Mouse (Mus musculus): ENCODE measurements at regions not wholly inside any gene's neighbourhood (a gene's known extent, or its start where the extent isn't known, plus 50 kb on each side); places are given as distances from the start of the nearest gene placed in this dataset.

DNA sequence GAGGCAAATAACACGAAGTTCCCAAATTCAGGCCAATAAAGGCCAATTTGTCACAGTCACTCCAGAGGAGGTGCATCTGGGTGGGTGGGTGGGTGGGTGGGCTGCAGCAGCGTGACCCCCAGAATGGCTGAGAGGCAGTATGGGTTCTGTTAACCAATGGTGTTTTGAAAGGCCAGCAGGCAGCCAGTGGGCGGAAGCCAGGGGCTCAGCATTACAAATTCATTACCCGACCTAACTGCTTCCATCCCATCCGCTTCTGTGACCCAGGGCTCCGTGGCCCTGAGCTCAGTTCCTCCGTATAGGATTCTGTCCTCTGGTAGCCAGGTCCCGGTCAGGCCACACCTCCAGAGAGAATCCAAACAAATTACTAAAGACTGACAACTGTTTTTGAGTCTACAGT, 463.5 kb downstream of the Med13l start:
- 36% methylated on average over 8 of the region's 8 CpGs for WGBS
- ATAC-seq (ENCODE audit: low FRiP score) (no peak), DNase-seq (ENCODE audit: low spot score) (no peak)
- H3K9ac ChIP-seq, result no peak overlapping the region
- H3K4me1 ChIP-seq (replicated peaks; ENCODE audit: control insufficient read depth, insufficient read depth, low read length), result no peaks in the 10 kb centered on the region
- no peaks in the 10 kb centered on the region for H3K27me3 ChIP-seq (ENCODE audit: control insufficient read depth, insufficient read depth, low read length)
- no peak overlapping the region for H3K27ac ChIP-seq
- no peaks in the 10 kb centered on the region for H3K9me3 ChIP-seq (ENCODE audit: control insufficient read depth, low read length)
- no peak overlapping the region for H3K4me3 ChIP-seq (replicated peaks; ENCODE audit: low read length)
- no peak overlapping the region for H3K4me2 ChIP-seq (replicated peaks)
- no peaks in the 10 kb centered on the region for H3K36me3 ChIP-seq (replicated peaks; ENCODE audit: control insufficient read depth, insufficient read depth)

- WGBS, result 86% methylated on average over 5 of the region's 5 CpGs
Measured at GRCm38 (mm10) chr5:119032051-119032450, 471.6 kb downstream of the Med13l start.

DNA sequence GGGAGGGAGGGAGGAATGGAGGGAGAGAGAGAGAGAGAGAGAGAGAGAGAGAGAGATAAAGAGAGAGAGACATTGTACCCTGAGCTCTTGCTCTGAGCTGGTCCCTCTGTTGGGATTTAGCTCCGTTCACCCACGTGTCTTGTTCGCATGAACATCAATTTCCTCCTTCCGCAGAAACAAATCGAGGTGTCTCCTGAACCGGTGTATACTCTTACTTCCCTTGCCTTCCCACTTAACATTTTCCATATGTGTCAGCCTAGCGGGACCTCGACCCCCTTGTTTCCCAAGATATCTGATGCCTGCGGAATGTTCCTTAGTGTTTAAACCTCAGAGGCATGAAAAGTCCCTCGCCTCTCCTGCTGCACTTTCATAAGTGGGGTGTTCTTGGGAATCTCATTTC, 484.1 kb downstream of the Med13l start:
- Histone ChIP-seq H3K4me3 (replicated peaks; ENCODE audit: low read length) (no peak overlapping the region), H3K27me3 (ENCODE audit: control insufficient read depth, insufficient read depth, low read length) (no peaks in the 10 kb centered on the region), H3K9ac (no peak overlapping the region), H3K9me3 (ENCODE audit: control insufficient read depth, low read length) (no peaks in the 10 kb centered on the region), H3K27ac (no peak overlapping the region), H3K4me2 (replicated peaks) (no peak overlapping the region), H3K4me1 (replicated peaks; ENCODE audit: control insufficient read depth, insufficient read depth, low read length) (no peaks in the 10 kb centered on the region), H3K36me3 (replicated peaks; ENCODE audit: control insufficient read depth, insufficient read depth) (no peaks in the 10 kb centered on the region)
- ATAC-seq (ENCODE audit: low FRiP score) (no peak), DNase-seq (ENCODE audit: low spot score) (no peak)
- WGBS, result 84% methylated on average over 10 of the region's 10 CpGs

More at GRCm38 (mm10) chr5:119032051-119032450, 471.6 kb downstream of the Med13l start:
- ATAC-seq (ENCODE audit: low FRiP score), result no peak
- Histone ChIP-seq H3K4me3 (replicated peaks; ENCODE audit: low read length) (no peak overlapping the region), H3K4me1 (replicated peaks; ENCODE audit: control insufficient read depth, insufficient read depth, low read length) (no peaks in the 10 kb centered on the region), H3K9ac (no peak overlapping the region), H3K4me2 (replicated peaks) (no peak overlapping the region), H3K27me3 (ENCODE audit: control insufficient read depth, insufficient read depth, low read length) (no peaks in the 10 kb centered on the region), H3K9me3 (ENCODE audit: control insufficient read depth, low read length) (no peaks in the 10 kb centered on the region), H3K27ac (no peak overlapping the region), H3K36me3 (replicated peaks; ENCODE audit: control insufficient read depth, insufficient read depth) (no peaks in the 10 kb centered on the region)
- no peak for DNase-seq (ENCODE audit: low spot score)

- Histone ChIP-seq H3K4me3 (replicated peaks; ENCODE audit: low read length) (no peak overlapping the region), H3K27ac (no peak overlapping the region), H3K36me3 (replicated peaks; ENCODE audit: control insufficient read depth, insufficient read depth) (no peaks in the 10 kb centered on the region), H3K27me3 (ENCODE audit: control insufficient read depth, insufficient read depth, low read length) (no peaks in the 10 kb centered on the region), H3K9ac (no peak overlapping the region), H3K4me1 (replicated peaks; ENCODE audit: control insufficient read depth, insufficient read depth, low read length) (no peaks in the 10 kb centered on the region), H3K9me3 (ENCODE audit: control insufficient read depth, low read length) (no peaks in the 10 kb centered on the region), H3K4me2 (replicated peaks) (no peak overlapping the region)
- ATAC-seq (ENCODE audit: low FRiP score) (no peak), DNase-seq (ENCODE audit: low spot score) (no peak)
- 46% methylated on average over 4 of the region's 4 CpGs for WGBS
Measured at GRCm38 (mm10) chr5:119047581-119047980, 487.1 kb downstream of the Med13l start.

- H3K36me3 ChIP-seq (replicated peaks; ENCODE audit: control insufficient read depth, insufficient read depth), result no peaks in the 10 kb centered on the region
- no peak overlapping the region for H3K9ac ChIP-seq
- DNase-seq (ENCODE audit: low spot score) (no peak), ATAC-seq (ENCODE audit: low FRiP score) (no peak)
- 0 out of 2 replicates have a peak, but pooled peaks cover 9% of the 10 kb centered on the region for H3K27me3 ChIP-seq (ENCODE audit: control insufficient read depth, insufficient read depth, low read length)
- H3K9me3 ChIP-seq (ENCODE audit: control insufficient read depth, low read length), result no peaks in the 10 kb centered on the region
- no peak overlapping the region for H3K4me2 ChIP-seq (replicated peaks)
- no peaks in the 10 kb centered on the region for H3K4me1 ChIP-seq (replicated peaks; ENCODE audit: control insufficient read depth, insufficient read depth, low read length)
- 62% methylated on average over 11 of the region's 11 CpGs for WGBS
- no peak overlapping the region for H3K4me3 ChIP-seq (replicated peaks; ENCODE audit: low read length)
- no peak overlapping the region for H3K27ac ChIP-seq
Measured at GRCm38 (mm10) chr5:119052354-119052996, 492.0 kb downstream of the Med13l start.

- WGBS, result 88% methylated on average over 8 of the region's 8 CpGs
- ATAC-seq (ENCODE audit: low FRiP score) (no peak), DNase-seq (ENCODE audit: low spot score) (no peak)
- no peaks in the 10 kb centered on the region for H3K36me3 ChIP-seq (replicated peaks; ENCODE audit: control insufficient read depth, insufficient read depth)
- no peak overlapping the region for H3K4me3 ChIP-seq (replicated peaks; ENCODE audit: low read length)
- H3K9me3 ChIP-seq (ENCODE audit: control insufficient read depth, low read length), result no peaks in the 10 kb centered on the region
- H3K4me2 ChIP-seq (replicated peaks), result no peak overlapping the region
- H3K4me1 ChIP-seq (replicated peaks; ENCODE audit: control insufficient read depth, insufficient read depth, low read length), result no peaks in the 10 kb centered on the region
- no peak overlapping the region for H3K27ac ChIP-seq
- peaks cover 9% of the 10 kb centered on the region; the same call in 1 of the 2 replicates for H3K27me3 ChIP-seq (ENCODE audit: control insufficient read depth, insufficient read depth, low read length)
- no peak overlapping the region for H3K9ac ChIP-seq
Measured at GRCm38 (mm10) chr5:119053738-119054137, 493.3 kb downstream of the Med13l start.

GRCm38 (mm10) chr5:119054393-119054792, 493.9 kb downstream of the Med13l start:
- Histone ChIP-seq H3K9ac (no peak overlapping the region), H3K36me3 (replicated peaks; ENCODE audit: control insufficient read depth, insufficient read depth) (no peaks in the 10 kb centered on the region), H3K27me3 (ENCODE audit: control insufficient read depth, insufficient read depth, low read length) (peaks cover 9% of the 10 kb centered on the region; the same call in 1 of the 2 replicates), H3K4me2 (replicated peaks) (no peak overlapping the region), H3K9me3 (ENCODE audit: control insufficient read depth, low read length) (no peaks in the 10 kb centered on the region), H3K4me3 (replicated peaks; ENCODE audit: low read length) (no peak overlapping the region), H3K27ac (no peak overlapping the region), H3K4me1 (replicated peaks; ENCODE audit: control insufficient read depth, insufficient read depth, low read length) (no peaks in the 10 kb centered on the region)
- DNase-seq (ENCODE audit: low spot score), result no peak
- WGBS, result 56% methylated on average over 6 of the region's 6 CpGs
- ATAC-seq (ENCODE audit: low FRiP score), result no peak

DNA sequence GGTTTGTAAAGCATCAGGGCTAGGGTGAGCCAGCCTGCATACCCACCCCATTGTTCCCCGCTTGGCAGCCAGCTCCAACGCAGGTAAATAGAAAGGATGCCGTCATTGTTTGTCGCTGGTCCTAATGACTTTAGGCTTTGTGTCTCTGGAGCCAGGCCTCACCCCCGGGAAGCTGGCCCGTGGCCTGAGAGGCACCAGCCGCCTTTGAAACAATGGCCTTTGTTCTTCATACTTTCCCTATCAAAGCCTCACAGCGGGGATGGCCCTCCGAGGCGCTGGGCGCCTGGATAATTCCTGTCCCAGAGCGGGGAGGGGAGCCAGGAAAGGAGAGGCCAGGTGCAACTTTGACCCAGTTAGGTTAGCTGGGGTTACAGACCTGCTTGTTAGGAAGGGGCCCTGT, 495.0 kb downstream of the Med13l start:
- Histone ChIP-seq H3K36me3 (replicated peaks; ENCODE audit: control insufficient read depth, insufficient read depth) (no peaks in the 10 kb centered on the region), H3K9me3 (ENCODE audit: control insufficient read depth, low read length) (no peaks in the 10 kb centered on the region), H3K4me3 (replicated peaks; ENCODE audit: low read length) (no peak overlapping the region), H3K9ac (no peak overlapping the region), H3K27me3 (ENCODE audit: control insufficient read depth, insufficient read depth, low read length) (peaks cover 9% of the 10 kb centered on the region; the same call in 1 of the 2 replicates), H3K4me1 (replicated peaks; ENCODE audit: control insufficient read depth, insufficient read depth, low read length) (no peaks in the 10 kb centered on the region), H3K27ac (no peak overlapping the region), H3K4me2 (replicated peaks) (no peak overlapping the region)
- ATAC-seq (ENCODE audit: low FRiP score) (no peak), DNase-seq (ENCODE audit: low spot score) (no peak)
- 2% methylated on average over 12 of the region's 12 CpGs for WGBS

- H3K4me1 ChIP-seq (replicated peaks; ENCODE audit: control insufficient read depth, insufficient read depth, low read length), result 0 out of 2 replicates have a peak, but pooled peaks cover 3% of the 10 kb centered on the region
- 81% methylated on average over 4 of the region's 4 CpGs for WGBS
- ATAC-seq (ENCODE audit: low FRiP score), result no peak
- no peaks in the 10 kb centered on the region for H3K9me3 ChIP-seq (ENCODE audit: control insufficient read depth, low read length)
- H3K27ac ChIP-seq, result no peak overlapping the region
- no peak overlapping the region for H3K4me3 ChIP-seq (replicated peaks; ENCODE audit: low read length)
- no peak overlapping the region for H3K4me2 ChIP-seq (replicated peaks)
- no peak overlapping the region for H3K9ac ChIP-seq
- no peaks in the 10 kb centered on the region for H3K36me3 ChIP-seq (replicated peaks; ENCODE audit: control insufficient read depth, insufficient read depth)
- DNase-seq (ENCODE audit: low spot score), result no peak
- peaks cover 9% of the 10 kb centered on the region; the same call in 1 of the 2 replicates for H3K27me3 ChIP-seq (ENCODE audit: control insufficient read depth, insufficient read depth, low read length)
Measured at GRCm38 (mm10) chr5:119057813-119058212, 497.3 kb downstream of the Med13l start.

Data from hindbrain, embryonic 14.5 days (tissue).